Mouse (Mus musculus) lung, embryonic 16.5 days (tissue): Measurements from ENCODE around the gene Relb. TPM values are rescaled to one million over a fixed set of nuclear protein-coding genes. Genes with fewer than 3 reads are reported as not detected.

Experiments
- ATAC-seq: fragments of 200-750 bp; cut with Nextera tagmentation; 2 replicates; pipeline ENCODE4 v1.8.0; 2017; ENCODE audit warnings: low read depth, mild to moderate bottlenecking, moderate library complexity
- H3K27ac ChIP-seq: fragments of 300-500 bp; sonication (generic); 2 replicates; pipeline ENCODE4 v1.5.1; 2014; ENCODE audit warnings: mild to moderate bottlenecking, control low read depth, low read length
- H3K27me3 ChIP-seq: fragments of 300-500 bp; sonication (generic); 2 replicates; pipeline ENCODE4 v1.6.1; 2014; ENCODE audit warnings: low read depth, low read length, mixed read lengths; ENCODE audit not compliant: control insufficient read depth, insufficient read depth
- H3K36me3 ChIP-seq: fragments of 300-500 bp; sonication (generic); 2 replicates; pipeline ENCODE4 v1.6.1; 2014; ENCODE audit warnings: low read length; ENCODE audit not compliant: control insufficient read depth, insufficient read depth
- H3K4me1 ChIP-seq: fragments of 300-500 bp; sonication (generic); replicated peaks from 2 replicates; pipeline ENCODE4 v1.6.1; 2014; ENCODE audit warnings: low read length, mixed read lengths; ENCODE audit not compliant: control insufficient read depth, insufficient read depth
- H3K4me2 ChIP-seq: fragments of 300-500 bp; sonication (generic); 2 replicates; pipeline ENCODE4 v1.6.1; 2014; ENCODE audit warnings: low read depth, low read length, control low read depth
- H3K4me3 ChIP-seq: fragments of 300-500 bp; sonication (generic); 2 replicates; pipeline ENCODE4 v1.5.1; 2014; ENCODE audit warnings: mild to moderate bottlenecking, low read length, control low read depth
- H3K9ac ChIP-seq: fragments of 300-500 bp; sonication (generic); 2 replicates; pipeline ENCODE4 v1.6.1; 2014; ENCODE audit warnings: low read length, control low read depth
- H3K9me3 ChIP-seq: fragments of 300-500 bp; sonication (generic); 2 replicates; pipeline ENCODE4 v1.6.1; 2016; ENCODE audit warnings: low read length; ENCODE audit not compliant: control insufficient read depth
- WGBS: fragments of 180-500 bp; shearing (Covaris S2); extraction: QIAGEN DNeasy Blood & Tissue Kit; methylation state at CpG from one replicate; pipeline ENCODE4 v1.1.7; 2014; 5-methylcytosine and 5-hydroxymethylcytosine counted together
- polyA plus RNA-seq: library from polyadenylated mRNA; unstranded; fragments of >200 nt; fragmentation: Nextera tagmentation; extraction: Ambion mirVana; gene quantifications from 2 replicates; pipeline ENCODE4 v1.2.1, GENCODE M21; 2015

Gene Relb
- 8.9 and 9.7 TPM in 2 replicates for polyA plus RNA-seq

DNA sequence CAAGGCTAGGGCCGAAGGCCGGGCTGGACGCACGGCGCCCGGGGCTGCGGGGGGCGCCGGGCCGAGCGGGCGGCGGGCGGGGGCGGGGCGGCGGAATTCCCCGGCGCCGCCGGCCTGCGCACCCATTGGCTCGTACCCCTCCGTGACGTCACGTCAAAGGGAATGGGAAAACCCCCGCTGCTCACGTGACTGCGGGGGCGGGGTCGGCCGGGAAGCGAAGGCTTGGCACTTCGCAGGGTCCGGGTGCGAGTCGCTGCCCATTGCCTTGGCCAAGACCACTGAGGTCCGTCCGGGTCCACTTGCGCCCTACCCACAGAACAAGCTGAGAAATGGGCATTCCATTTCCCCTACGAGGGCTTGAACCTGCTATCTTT lies at the start of gene Relb:
Gene Relb (minus strand): TSS at position 78 of the 374 bp plus-strand sequence.
- no peaks in the 10 kb centered on the region for H3K27me3 ChIP-seq
- no peaks in the 10 kb centered on the region for H3K4me1 ChIP-seq
- H3K9me3 ChIP-seq, result no peaks in the 10 kb centered on the region
- peaks cover 8% of the 10 kb centered on the region; the same call in 1 of the 2 replicates for H3K36me3 ChIP-seq
- peak within 1 kb of the TSS; percentile 80 for H3K4me3 ChIP-seq
- H3K27ac ChIP-seq, result peak within 1 kb of the TSS; percentile 91
- peak within 1 kb of the TSS; percentile 97 for H3K4me2 ChIP-seq
- 1% methylated on average over 21 of the region's 41 CpGs for WGBS
- ATAC-seq, result peak; percentile 71
- H3K9ac ChIP-seq, result peak within 1 kb of the TSS; percentile 65

DNA sequence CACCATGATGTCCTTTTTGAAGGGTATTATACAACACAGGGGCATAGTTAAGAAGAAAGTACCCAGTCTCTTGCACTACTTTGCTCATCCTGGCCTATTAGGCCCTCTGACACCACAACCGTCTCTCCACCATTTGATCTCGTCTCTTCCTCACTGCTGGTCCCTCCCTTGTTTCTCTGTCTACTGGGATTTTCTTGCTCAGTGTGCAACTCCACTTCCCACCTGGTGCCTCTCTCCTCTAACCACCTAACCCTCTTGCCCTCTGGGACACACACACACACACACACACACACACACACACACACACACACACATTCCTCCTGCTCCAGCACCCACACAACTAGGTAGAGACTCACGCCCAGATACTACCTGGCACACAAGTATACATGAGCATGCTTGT lies 49.7 kb upstream of the Relb start:
- no peak overlapping the region for H3K27ac ChIP-seq
- no peaks in the 10 kb centered on the region for H3K36me3 ChIP-seq
- no peak overlapping the region for H3K4me2 ChIP-seq
- no peaks in the 10 kb centered on the region for H3K9me3 ChIP-seq
- no peaks in the 10 kb centered on the region for H3K27me3 ChIP-seq
- WGBS, result 81% methylated on average over 3 of the region's 3 CpGs
- H3K4me3 ChIP-seq, result no peak overlapping the region
- H3K4me1 ChIP-seq, result peaks cover 4% of the 10 kb centered on the region
- no peak overlapping the region for H3K9ac ChIP-seq
- ATAC-seq, result no peak

DNA sequence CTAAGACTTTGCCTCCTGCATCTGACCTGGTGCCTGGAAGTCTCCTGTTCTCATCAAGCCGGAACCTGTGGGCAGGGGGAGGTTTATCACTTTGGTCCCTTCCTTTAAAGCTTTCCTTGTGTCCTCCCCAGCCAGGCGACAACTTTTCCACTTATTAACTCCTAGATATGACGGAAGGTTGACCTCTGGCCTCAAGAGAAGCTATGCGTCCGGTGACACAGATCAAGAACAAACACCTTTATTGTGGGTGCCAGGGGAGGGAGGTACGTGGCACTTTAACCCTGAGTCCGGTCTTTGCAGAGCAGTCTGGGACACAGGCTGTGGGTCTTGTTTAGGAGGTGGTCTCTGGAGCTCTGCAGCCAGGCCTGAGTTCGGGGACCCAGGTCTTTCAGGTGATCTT lies 48.6 kb upstream of the Relb start, which contains the start of gene Apoc2:
Gene Apoc2 (minus strand): TSS at position 70 of the 400 bp plus-strand sequence.
- H3K9ac ChIP-seq, result no peak within 1 kb of the TSS
- 50% methylated on average over 8 of the region's 8 CpGs for WGBS
- H3K4me2 ChIP-seq, result no peak within 1 kb of the TSS
- no peaks in the 10 kb centered on the region for H3K9me3 ChIP-seq
- no peaks in the 10 kb centered on the region for H3K4me1 ChIP-seq
- H3K36me3 ChIP-seq, result no peaks in the 10 kb centered on the region
- no peak within 1 kb of the TSS for H3K27ac ChIP-seq
- no peaks in the 10 kb centered on the region for H3K27me3 ChIP-seq
- H3K4me3 ChIP-seq, result no peak within 1 kb of the TSS
- ATAC-seq, result no peak

DNA sequence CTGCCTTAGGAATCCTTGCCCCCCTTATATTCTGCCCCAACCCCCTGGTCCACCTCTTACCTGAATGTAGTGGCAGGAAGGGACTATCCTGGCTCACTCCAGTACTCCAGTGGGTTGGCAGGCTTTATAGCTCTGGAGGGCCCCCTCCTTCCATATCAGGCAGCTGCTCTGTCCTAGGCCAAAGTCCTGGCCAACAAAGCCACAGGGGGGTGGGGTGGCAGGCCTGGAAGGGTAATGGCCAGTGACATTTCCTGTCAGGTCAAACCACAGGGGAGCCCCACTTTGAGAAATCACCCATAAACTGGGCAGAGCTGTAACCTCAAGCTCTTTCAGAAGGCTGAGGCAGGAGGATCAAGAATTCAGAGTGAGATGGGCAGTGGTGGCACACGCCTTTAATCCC lies 47.4 kb upstream of the Relb start:
- WGBS, result 71% methylated on average over 1 of the region's 1 CpGs
- no peaks in the 10 kb centered on the region for H3K27me3 ChIP-seq
- no peaks in the 10 kb centered on the region for H3K4me1 ChIP-seq
- H3K27ac ChIP-seq, result no peak overlapping the region
- no peak overlapping the region for H3K4me3 ChIP-seq
- no peak overlapping the region for H3K4me2 ChIP-seq
- H3K36me3 ChIP-seq, result no peaks in the 10 kb centered on the region
- no peaks in the 10 kb centered on the region for H3K9me3 ChIP-seq
- no peak for ATAC-seq
- no peak overlapping the region for H3K9ac ChIP-seq

DNA sequence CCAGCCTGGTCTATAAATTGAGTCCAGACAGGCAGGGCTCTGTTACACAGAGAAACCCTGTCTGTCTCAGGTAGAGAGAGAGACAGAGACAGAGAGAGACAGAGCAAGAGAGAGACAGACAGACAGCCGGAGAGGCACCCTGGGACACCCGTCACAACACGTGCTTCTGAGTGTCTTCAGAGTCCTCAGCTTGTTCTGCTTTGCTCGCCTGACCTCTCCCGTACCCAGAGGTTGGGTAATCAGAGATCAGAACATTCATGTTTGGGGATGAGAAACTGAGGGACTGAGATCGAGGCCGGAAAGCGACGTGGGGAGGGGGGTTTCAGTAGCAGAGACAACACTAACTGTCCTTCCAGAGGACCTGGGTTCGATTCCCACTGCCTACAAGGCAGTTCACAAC lies 46.6 kb upstream of the Relb start:
- Histone ChIP-seq H3K4me2 (no peak overlapping the region), H3K27me3 (no peaks in the 10 kb centered on the region), H3K9ac (no peak overlapping the region), H3K4me1 (no peaks in the 10 kb centered on the region), H3K36me3 (no peaks in the 10 kb centered on the region), H3K9me3 (no peaks in the 10 kb centered on the region), H3K4me3 (no peak overlapping the region), H3K27ac (no peak overlapping the region)
- WGBS, result 71% methylated on average over 10 of the region's 10 CpGs
- no peak for ATAC-seq

DNA sequence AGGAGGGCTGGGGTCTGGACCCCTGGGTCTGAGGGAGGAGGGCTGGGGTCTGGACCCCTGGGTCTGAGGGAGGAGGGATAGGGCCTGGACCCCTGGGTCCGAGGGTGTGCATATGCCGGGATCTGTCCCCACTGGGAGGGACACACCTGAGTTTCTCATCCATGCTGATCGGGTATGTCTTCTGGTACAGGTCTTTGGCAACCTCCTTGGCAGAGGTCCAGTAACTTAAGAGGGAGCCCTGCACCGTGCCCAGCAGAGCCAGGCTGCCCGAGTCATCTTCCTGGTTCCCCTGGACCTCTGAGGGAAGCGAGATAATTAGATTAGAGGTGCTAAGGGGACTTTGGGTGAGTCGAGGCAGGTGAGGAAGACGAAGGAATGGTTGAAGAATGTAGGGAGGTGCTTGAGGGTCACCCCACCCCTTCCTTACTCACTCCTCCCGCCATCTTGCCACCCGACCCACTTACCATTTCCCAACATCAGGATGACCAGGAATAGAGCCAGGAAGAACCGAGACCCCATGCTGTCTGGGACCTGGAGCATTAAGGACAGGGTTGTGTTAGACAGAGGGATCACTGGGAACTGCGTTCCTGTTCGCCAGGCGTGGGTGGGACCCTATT lies 44.0 kb upstream of the Relb start:
- Histone ChIP-seq H3K9ac (no peak overlapping the region), H3K4me1 (peaks cover 5% of the 10 kb centered on the region), H3K27me3 (no peaks in the 10 kb centered on the region), H3K4me2 (no peak overlapping the region), H3K36me3 (no peaks in the 10 kb centered on the region), H3K27ac (no peak overlapping the region), H3K9me3 (no peaks in the 10 kb centered on the region), H3K4me3 (no peak overlapping the region)
- WGBS, result 47% methylated on average over 14 of the region's 14 CpGs
- ATAC-seq, result no peak

DNA sequence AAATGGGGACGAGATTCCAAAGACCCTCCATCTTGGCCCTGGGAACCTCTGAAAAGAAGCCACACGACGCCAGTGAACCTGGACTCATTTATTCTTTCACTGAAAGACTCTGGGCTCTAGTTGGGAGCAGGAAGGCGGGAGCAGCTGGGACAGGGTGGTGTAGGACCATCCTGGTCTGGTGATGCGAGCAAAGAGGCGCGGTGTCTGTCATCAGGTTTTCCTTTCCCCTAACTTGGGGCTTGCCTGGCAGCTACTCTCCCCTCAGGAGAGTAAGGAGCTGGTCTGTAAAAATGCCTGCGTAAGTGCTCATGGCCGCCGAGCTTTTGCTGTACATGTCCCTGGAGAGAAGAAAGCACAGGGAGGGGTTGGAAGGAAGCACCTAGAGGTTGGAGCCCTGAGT lies 42.3 kb upstream of the Relb start:
- no peak overlapping the region for H3K27ac ChIP-seq
- H3K4me2 ChIP-seq, result no peak overlapping the region
- no peaks in the 10 kb centered on the region for H3K36me3 ChIP-seq
- no peak overlapping the region for H3K4me3 ChIP-seq
- H3K9me3 ChIP-seq, result no peaks in the 10 kb centered on the region
- H3K9ac ChIP-seq, result no peak overlapping the region
- no peak for ATAC-seq
- 64% methylated on average over 10 of the region's 10 CpGs for WGBS
- peaks cover 5% of the 10 kb centered on the region for H3K4me1 ChIP-seq
- H3K27me3 ChIP-seq, result no peaks in the 10 kb centered on the region

DNA sequence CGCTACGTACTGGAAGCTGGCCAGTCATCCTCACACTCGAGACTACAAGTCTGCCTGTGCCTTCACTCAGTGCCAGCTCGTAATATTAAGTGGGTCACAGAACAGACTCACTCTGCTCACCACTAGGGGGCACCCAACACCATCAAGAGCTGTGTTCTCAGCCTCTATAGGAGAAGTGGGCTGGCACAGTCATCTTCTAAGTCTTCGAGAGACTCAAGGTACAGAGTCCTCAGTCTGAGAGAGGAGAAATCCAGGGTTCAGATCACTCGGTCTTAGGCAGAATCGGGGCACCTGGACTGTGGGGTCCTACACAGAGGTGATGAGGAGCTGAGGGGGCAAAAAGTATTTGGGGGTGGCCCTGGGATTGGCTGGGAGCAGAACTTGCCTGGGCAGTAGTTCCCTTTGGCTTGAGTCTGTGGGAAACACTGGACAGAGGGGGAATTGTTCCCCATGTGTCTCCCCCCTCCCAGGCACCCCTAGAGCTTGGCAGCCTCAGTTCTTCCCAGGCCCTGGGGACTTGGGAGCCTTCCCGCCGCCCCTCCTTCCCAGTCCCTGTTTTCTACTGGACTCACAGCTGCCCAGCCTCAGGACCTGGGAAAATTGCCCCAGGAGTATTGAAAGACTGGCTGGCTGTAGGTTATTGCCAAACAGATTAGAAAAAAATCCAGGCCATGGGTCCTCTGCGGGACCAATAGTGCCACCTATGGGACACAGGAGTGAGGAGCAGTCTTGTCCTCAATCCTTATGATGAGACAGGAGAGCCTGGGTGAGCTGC lies 39.9 kb upstream of the Relb start:
- WGBS, result 8% methylated on average over 10 of the region's 10 CpGs
- H3K27me3 ChIP-seq, result no peaks in the 10 kb centered on the region
- H3K9ac ChIP-seq, result peak overlapping the region; percentile 61
- H3K4me3 ChIP-seq, result peak overlapping the region; percentile 17; the same call in 1 of the 2 replicates
- H3K27ac ChIP-seq, result peak overlapping the region; percentile 79
- H3K4me1 ChIP-seq, result peaks cover 11% of the 10 kb centered on the region
- H3K36me3 ChIP-seq, result no peaks in the 10 kb centered on the region
- ATAC-seq, result peak; percentile 79
- peak overlapping the region; percentile 46 for H3K4me2 ChIP-seq
- H3K9me3 ChIP-seq, result no peaks in the 10 kb centered on the region

DNA sequence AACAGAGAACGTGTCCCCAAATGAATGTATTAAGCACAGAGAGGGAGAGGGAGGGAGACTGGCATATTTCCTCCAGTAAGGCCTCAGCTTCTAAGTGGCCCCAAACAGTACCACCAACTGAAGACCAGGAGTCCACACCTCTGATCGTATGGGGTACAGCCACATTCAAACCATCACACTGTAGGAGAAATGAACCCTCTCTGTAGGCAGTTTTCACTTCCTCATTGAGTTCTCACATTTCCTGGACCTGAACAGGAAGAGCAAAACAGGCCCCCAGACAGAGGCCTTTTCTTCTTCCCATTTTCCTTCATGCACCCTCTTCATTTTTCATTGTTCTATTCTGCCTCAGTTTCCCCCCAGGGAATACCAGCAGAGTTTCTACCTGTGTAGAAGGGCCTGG lies 38.2 kb upstream of the Relb start:
- Histone ChIP-seq H3K36me3 (no peaks in the 10 kb centered on the region), H3K9me3 (no peaks in the 10 kb centered on the region), H3K27ac (no peak overlapping the region), H3K4me3 (no peak overlapping the region), H3K4me1 (peaks cover 20% of the 10 kb centered on the region), H3K4me2 (no peak overlapping the region), H3K9ac (no peak overlapping the region), H3K27me3 (no peaks in the 10 kb centered on the region)
- 64% methylated on average over 2 of the region's 2 CpGs for WGBS
- ATAC-seq, result no peak
